Mouse (Mus musculus) C2C12 (cell line): ENCODE results near the gene Sos2. TPM values are rescaled to one million over a fixed set of nuclear protein-coding genes. Genes with fewer than 3 reads are reported as not detected.
A peak's percentile ranks its signal among the peaks of the same experiment; 100 is the strongest.

ENCODE experiments used
- H3K27me3 ChIP-seq: one replicate; pipeline ENCODE4 v1.6.1; 2011; ENCODE audit not compliant: control insufficient read depth, insufficient read depth, insufficient read length
- H3K36me3 ChIP-seq: one replicate; pipeline ENCODE4 v1.6.1; 2011; ENCODE audit not compliant: control insufficient read depth, insufficient read depth
- H3K4me3 ChIP-seq: one replicate; pipeline ENCODE4 v1.5.1; 2011; ENCODE audit warnings: mild to moderate bottlenecking, control low read depth; ENCODE audit not compliant: poor library complexity, insufficient read depth, severe bottlenecking
- H3K79me2 ChIP-seq: one replicate; pipeline ENCODE4 v1.6.1; 2011; ENCODE audit not compliant: control insufficient read depth, insufficient read depth
- H3K79me3 ChIP-seq: one replicate; pipeline ENCODE4 v1.6.1; 2011; ENCODE audit warnings: low read depth, control low read depth
- H3ac ChIP-seq: one replicate; pipeline ENCODE3; 2011; ENCODE audit warnings: low read depth; ENCODE audit not compliant: control insufficient read depth, insufficient read length
- CEBPB ChIP-seq: IDR thresholded peaks from one replicate; pipeline ENCODE4 v1.6.1; 2011; ENCODE audit warnings: low read depth, mild to moderate bottlenecking, control low read depth, moderate library complexity
- CTCF ChIP-seq: IDR thresholded peaks from one replicate; pipeline ENCODE4 v1.5.1; 2011; ENCODE audit not compliant: control insufficient read depth, insufficient read depth, insufficient read length
- FOSL1 ChIP-seq: IDR thresholded peaks from one replicate; pipeline ENCODE4 v1.8.0; 2011; ENCODE audit warnings: mild to moderate bottlenecking, low read length; ENCODE audit not compliant: poor library complexity, insufficient read depth, severe bottlenecking
- MAX ChIP-seq: IDR thresholded peaks from one replicate; pipeline ENCODE4 v1.6.1; 2011; ENCODE audit warnings: mild to moderate bottlenecking, control low read depth
- MYOD1 ChIP-seq: IDR thresholded peaks from one replicate; pipeline ENCODE4 v1.6.1; 2011; ENCODE audit warnings: low read depth; ENCODE audit not compliant: control insufficient read depth, insufficient read length
- MYOG ChIP-seq: IDR thresholded peaks from one replicate; pipeline ENCODE4 v1.6.1; 2011; ENCODE audit not compliant: control insufficient read depth, insufficient read length; ENCODE audit errors: extremely low read depth
- USF1 ChIP-seq: IDR thresholded peaks from one replicate; pipeline ENCODE4 v1.6.1; 2011; ENCODE audit warnings: low read depth, mild to moderate bottlenecking, control low read depth, moderate library complexity
- polyA plus RNA-seq: library from polyadenylated mRNA; unstranded; fragments of >200 nt; fragmentation: generic; extraction: Trizol; gene quantifications from one replicate; pipeline ENCODE4 v1.2.1, GENCODE M21; 2012; ENCODE audit warnings: missing spikeins

The Sos2 gene
- polyA plus RNA-seq, 1 experiment, result 3.0 TPM

- TF ChIP-seq CTCF (no peak), MAX (no peak), FOSL1 (no peak), CEBPB (no peak), MYOG (no peak), USF1 (no peak)
- Histone ChIP-seq H3K36me3 (peaks cover 8% of the 10 kb centered on the region), H3K4me3 (no peak overlapping the region), H3K79me2 (no peaks in the 10 kb centered on the region), H3K27me3 (no peaks in the 10 kb centered on the region), H3ac (no peak overlapping the region), H3K79me3 (no peaks in the 10 kb centered on the region)
Measured at GRCm38 (mm10) chr12:69690714-69691113, 9.1 kb upstream of the Sos2 start.

GRCm38 (mm10) chr12:69689094-69689493, 7.4 kb upstream of the Sos2 start:
- TF ChIP-seq CEBPB, result no peak
- TF ChIP-seq CTCF, result no peak
- no peak for TF ChIP-seq FOSL1
- no peak for TF ChIP-seq USF1
- no peak for TF ChIP-seq MAX
- no peak for TF ChIP-seq MYOG
- TF ChIP-seq MYOD1, result no peak
- no peaks in the 10 kb centered on the region for H3K79me3 ChIP-seq

GRCm38 (mm10) chr12:69688368-69688767, 6.7 kb upstream of the Sos2 start:
- H3K79me2 ChIP-seq, result no peaks in the 10 kb centered on the region
- H3K79me3 ChIP-seq, result no peaks in the 10 kb centered on the region
- no peaks in the 10 kb centered on the region for H3K27me3 ChIP-seq
- H3K36me3 ChIP-seq, result no peaks in the 10 kb centered on the region
- no peak overlapping the region for H3ac ChIP-seq
- TF ChIP-seq USF1, result no peak
- no peak for TF ChIP-seq MYOG
- TF ChIP-seq MAX, result no peak
- no peak for TF ChIP-seq MYOD1
- TF ChIP-seq CEBPB, result no peak
- no peak for TF ChIP-seq CTCF
- TF ChIP-seq FOSL1, result no peak
- H3K4me3 ChIP-seq, result no peak overlapping the region

More at GRCm38 (mm10) chr12:69689094-69689493, 7.4 kb upstream of the Sos2 start:
- no peak overlapping the region for H3ac ChIP-seq
- H3K36me3 ChIP-seq, result no peaks in the 10 kb centered on the region
- H3K79me2 ChIP-seq, result no peaks in the 10 kb centered on the region
- H3K4me3 ChIP-seq, result no peak overlapping the region
- no peaks in the 10 kb centered on the region for H3K27me3 ChIP-seq

GRCm38 (mm10) chr12:69683537-69683936, 1.9 kb upstream of the Sos2 start:
- TF ChIP-seq CTCF (no peak), MAX (peak; percentile 82), CEBPB (peak; percentile 16)
- Histone ChIP-seq H3K36me3 (no peaks in the 10 kb centered on the region), H3K79me2 (peaks cover 29% of the 10 kb centered on the region), H3K79me3 (peaks cover 20% of the 10 kb centered on the region), H3K4me3 (no peak overlapping the region), H3K27me3 (no peaks in the 10 kb centered on the region), H3ac (no peak overlapping the region)

DNA sequence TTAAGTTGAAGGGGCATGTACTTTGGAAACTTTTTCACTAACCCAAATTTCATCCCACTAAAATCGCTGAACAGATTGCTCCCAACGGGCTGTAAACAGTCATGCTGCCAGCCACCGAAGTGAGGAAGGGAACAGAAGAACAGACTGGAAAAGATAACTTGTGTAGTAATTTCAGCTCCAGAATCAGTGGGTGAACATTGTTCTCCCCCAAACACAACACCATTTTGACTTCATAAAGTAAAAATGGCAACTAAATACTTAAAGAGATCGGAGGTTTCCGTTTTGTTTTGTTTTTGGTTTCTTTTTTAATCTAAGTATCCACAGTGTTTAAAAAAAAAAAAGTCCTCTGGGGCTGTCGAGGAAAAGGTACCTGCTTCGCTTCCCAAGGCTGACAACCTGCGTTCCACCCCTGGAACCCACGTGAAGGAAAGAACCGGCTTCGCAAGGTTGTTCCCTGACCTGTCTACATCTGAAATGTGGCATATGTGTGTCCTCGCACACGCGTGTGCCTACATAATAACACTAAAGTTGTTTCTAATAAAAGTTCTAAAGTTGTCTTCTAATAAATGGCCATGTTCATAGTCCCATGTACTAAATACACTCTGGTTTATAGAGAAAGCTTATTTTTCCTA, 1.3 kb upstream of the Sos2 start:
- Histone ChIP-seq H3ac (no peak overlapping the region), H3K27me3 (no peaks in the 10 kb centered on the region), H3K79me3 (peaks cover 22% of the 10 kb centered on the region), H3K36me3 (no peaks in the 10 kb centered on the region), H3K79me2 (peaks cover 35% of the 10 kb centered on the region), H3K4me3 (peak overlapping the region; percentile 63)
- no peak for TF ChIP-seq MYOD1
- TF ChIP-seq MAX, result no peak
- no peak for TF ChIP-seq FOSL1
- TF ChIP-seq USF1, result no peak
- TF ChIP-seq MYOG, result no peak
- TF ChIP-seq CTCF, result no peak
- no peak for TF ChIP-seq CEBPB
